Mouse (Mus musculus): ENCODE data around the gene Nog.

DNA sequence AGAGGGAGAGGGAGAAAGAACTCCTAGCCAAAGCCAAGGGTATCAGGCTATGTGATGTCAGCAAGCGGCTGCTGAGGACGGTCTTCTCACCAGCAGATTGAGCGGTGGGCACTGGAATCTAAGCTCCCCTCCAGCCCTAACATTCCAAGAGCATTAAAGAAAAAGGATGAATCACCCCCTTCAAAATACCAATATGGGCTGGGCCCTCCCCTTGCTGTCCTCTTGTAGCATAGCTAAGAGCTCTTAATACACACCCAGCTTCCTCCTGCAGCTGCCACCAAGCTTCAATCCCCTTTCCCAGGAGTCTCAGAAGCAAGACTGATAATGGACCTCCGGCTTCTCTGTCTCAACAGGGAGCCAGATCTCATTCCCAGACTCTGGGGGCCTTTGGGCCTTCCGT, 4.6 kb downstream of the Nog start:
- TF ChIP-seq CTCF (IDR thresholded peaks at IDR 0.05; ENCODE audit: low read depth) = no peak
- no peak for TF ChIP-seq EP300 (IDR thresholded peaks at IDR 0.05; ENCODE audit: low read depth)

All from heart, postnatal 0 days (tissue).